Mouse (Mus musculus) CH12.LX (cell line): ENCODE results near the gene Fgfr2. TPM values are rescaled to one million over a fixed set of nuclear protein-coding genes. Genes with fewer than 3 reads are reported as not detected.
A peak's percentile ranks its signal among the peaks of the same experiment; 100 is the strongest.

Experiments
- DNase-seq: peaks from one replicate; pipeline ENCODE4 v3.0.0-alpha.2; 2013; ENCODE audit errors: extremely low read depth
- H3K27ac ChIP-seq: 2 replicates; pipeline ENCODE4 v1.5.1; 2012; ENCODE audit warnings: low read depth, mild to moderate bottlenecking, control low read depth, moderate library complexity; ENCODE audit not compliant: insufficient read depth
- H3K27me3 ChIP-seq: replicated peaks from 2 replicates; pipeline ENCODE3; 2012; ENCODE audit warnings: inconsistent platforms
- H3K36me3 ChIP-seq, 2 experiments: replicated peaks in 1 of 2; 2 replicates each; pipeline versions ENCODE3 to v1.6.1; 2012; ENCODE audit warnings: inconsistent platforms in 1 of 2, low read length in 1 of 2, mild to moderate bottlenecking in 1 of 2, mixed read lengths in 1 of 2, moderate library complexity in 1 of 2; ENCODE audit not compliant: control insufficient read depth in 1 of 2, insufficient read depth in 1 of 2
- H3K4me1 ChIP-seq, 2 experiments: 2 replicates each; pipeline ENCODE4 v1.6.1; 2012; ENCODE audit warnings: inconsistent platforms in 1 of 2, moderate library complexity in 1 of 2; ENCODE audit not compliant: insufficient read depth in 2 of 2, control insufficient read depth in 1 of 2
- H3K4me2 ChIP-seq: 2 replicates; pipeline ENCODE4 v1.6.1; 2012; ENCODE audit warnings: low read depth, mild to moderate bottlenecking, control low read depth; ENCODE audit not compliant: poor library complexity, insufficient read depth, severe bottlenecking
- H3K4me3 ChIP-seq, 3 experiments: fragments of 150-350 bp in 1 of 3; sonication (generic) in 1 of 3; replicated peaks in 1 of 3; 2 replicates each; pipeline versions ENCODE3 to v1.5.1; 2011 to 2012; ENCODE audit warnings: low read depth in 2 of 3, low read length in 2 of 3, mild to moderate bottlenecking in 2 of 3, moderate library complexity in 2 of 3, control low read depth in 1 of 3, improper control_type of control experiment in 1 of 3, inconsistent platforms in 1 of 3, mixed read lengths in 1 of 3; ENCODE audit not compliant: poor library complexity in 1 of 3
- H3K79me2 ChIP-seq: replicated peaks from 2 replicates; pipeline ENCODE4 v1.6.1; 2012; ENCODE audit warnings: mild to moderate bottlenecking, moderate library complexity; ENCODE audit not compliant: control insufficient read depth, poor library complexity, insufficient read depth, severe bottlenecking; ENCODE audit errors: extremely low read depth
- H3K9ac ChIP-seq: 2 replicates; pipeline ENCODE4 v1.6.1; 2012; ENCODE audit warnings: low read depth, mild to moderate bottlenecking, control low read depth, moderate library complexity; ENCODE audit not compliant: insufficient read depth
- H3K9me3 ChIP-seq: replicated peaks from 2 replicates; pipeline ENCODE3; 2012; ENCODE audit warnings: low read length, inconsistent platforms, mixed read lengths
- BHLHE40 ChIP-seq: IDR thresholded peaks from 2 replicates; pipeline ENCODE4 v1.6.1; 2011; ENCODE audit warnings: mild to moderate bottlenecking, low read depth, low read length, improper control_type of control experiment
- E2F4 ChIP-seq: IDR thresholded peaks from 2 replicates; pipeline ENCODE4 v1.6.1; 2011; ENCODE audit warnings: low read depth, low read length, improper control_type of control experiment; ENCODE audit not compliant: insufficient replicate concordance
- ELF1 ChIP-seq: IDR thresholded peaks from 2 replicates; pipeline ENCODE4 v1.6.1; 2014; ENCODE audit warnings: low read depth, mild to moderate bottlenecking, inconsistent platforms, low read length, improper control_type of control experiment
- EP300 ChIP-seq: IDR thresholded peaks from 2 replicates; pipeline ENCODE4 v1.6.1; 2011; ENCODE audit warnings: low read length, improper control_type of control experiment
- ETS1 ChIP-seq: conservative IDR thresholded peaks from 2 replicates; pipeline ENCODE4 v1.6.1; 2012; ENCODE audit warnings: low read depth, mild to moderate bottlenecking, inconsistent platforms, low read length, improper control_type of control experiment, moderate library complexity
- GABPA ChIP-seq: IDR thresholded peaks from 2 replicates; pipeline ENCODE4 v1.6.1; 2012; ENCODE audit warnings: low read depth, low read length, improper control_type of control experiment, inconsistent platforms; ENCODE audit not compliant: insufficient replicate concordance
- HCFC1 ChIP-seq: IDR thresholded peaks from 2 replicates; pipeline ENCODE4 v1.6.1; 2012; ENCODE audit warnings: low read depth, mild to moderate bottlenecking, inconsistent platforms, low read length, improper control_type of control experiment
- IRF4 ChIP-seq: IDR thresholded peaks from 2 replicates; pipeline ENCODE4 v1.6.1; 2014; ENCODE audit warnings: low read depth, mild to moderate bottlenecking, inconsistent platforms, low read length, improper control_type of control experiment
- JUN ChIP-seq: IDR thresholded peaks from 2 replicates; pipeline ENCODE4 v1.6.1; 2011; ENCODE audit warnings: low read depth, mild to moderate bottlenecking, low read length, improper control_type of control experiment, moderate library complexity; ENCODE audit not compliant: insufficient read depth
- MAZ ChIP-seq: IDR thresholded peaks from 2 replicates; pipeline ENCODE4 v1.6.1; 2012; ENCODE audit warnings: low read depth, mild to moderate bottlenecking, inconsistent platforms, low read length, improper control_type of control experiment, moderate library complexity
- MEF2A ChIP-seq: IDR thresholded peaks from 2 replicates; pipeline ENCODE4 v1.6.1; 2014; ENCODE audit warnings: low read depth, mild to moderate bottlenecking, inconsistent platforms, low read length, improper control_type of control experiment, borderline replicate concordance
- MXI1 ChIP-seq: IDR thresholded peaks from 2 replicates; pipeline ENCODE4 v1.6.1; 2011; ENCODE audit warnings: mild to moderate bottlenecking, low read depth, low read length, improper control_type of control experiment
- MYC ChIP-seq: IDR thresholded peaks from 2 replicates; pipeline ENCODE4 v1.6.1; 2011; ENCODE audit warnings: low read depth, mild to moderate bottlenecking, improper control_type of control experiment, low read length
- PAX5 ChIP-seq: IDR thresholded peaks from 2 replicates; pipeline ENCODE4 v1.6.1; 2012; ENCODE audit warnings: low read length, inconsistent platforms, mixed read lengths
- POLR2A ChIP-seq: IDR thresholded peaks from 2 replicates; pipeline ENCODE4 v1.6.1; 2011; ENCODE audit warnings: low read depth, mild to moderate bottlenecking, improper control_type of control experiment, low read length
- POLR2AphosphoS2 ChIP-seq: IDR thresholded peaks from 2 replicates; pipeline ENCODE4 v1.6.1; 2011; ENCODE audit warnings: low read depth, low read length, improper control_type of control experiment
- RAD21 ChIP-seq: IDR thresholded peaks from 2 replicates; pipeline ENCODE4 v1.6.1; 2011; ENCODE audit warnings: low read depth, mild to moderate bottlenecking, low read length, improper control_type of control experiment, moderate library complexity
- SIN3A ChIP-seq: IDR thresholded peaks from 2 replicates; pipeline ENCODE4 v1.6.1; 2012; ENCODE audit warnings: low read length, improper control_type of control experiment, inconsistent platforms
- TBP ChIP-seq: conservative IDR thresholded peaks from 2 replicates; pipeline ENCODE4 v1.6.1; 2011; ENCODE audit warnings: low read depth, low read length, improper control_type of control experiment
- UBTF ChIP-seq: IDR thresholded peaks from 2 replicates; pipeline ENCODE4 v1.6.1; 2012; ENCODE audit warnings: low read depth, mild to moderate bottlenecking, inconsistent platforms, low read length, improper control_type of control experiment, moderate library complexity
- USF1 ChIP-seq: IDR thresholded peaks from 2 replicates; pipeline ENCODE4 v1.6.1; 2014; ENCODE audit warnings: low read depth, mild to moderate bottlenecking, inconsistent platforms, low read length, improper control_type of control experiment
- USF2 ChIP-seq: conservative IDR thresholded peaks from 2 replicates; pipeline ENCODE4 v1.6.1; 2011; ENCODE audit warnings: low read depth, low read length, improper control_type of control experiment
- ZC3H11A ChIP-seq: IDR thresholded peaks from 2 replicates; pipeline ENCODE4 v1.6.1; 2012; ENCODE audit warnings: low read depth, mild to moderate bottlenecking, inconsistent platforms, low read length, improper control_type of control experiment
- ZMIZ1 ChIP-seq: IDR thresholded peaks from 2 replicates; pipeline ENCODE4 v1.6.1; 2012; ENCODE audit warnings: low read depth, mild to moderate bottlenecking, inconsistent platforms, low read length, improper control_type of control experiment
- ZNF384 ChIP-seq: IDR thresholded peaks from 2 replicates; pipeline ENCODE4 v1.6.1; 2012; ENCODE audit warnings: low read depth, low read length, improper control_type of control experiment, inconsistent platforms
- dilution Hi-C: fragments of 300-500 bp; cut with MboI; formaldehyde crosslinking; loops from 2 replicates; pipeline ENCODE4 v1.14.3; 2020; ENCODE audit warnings: low sequenced_read_pairs; ENCODE audit not compliant: extremely low pct_unique_long_range_greater_than_20kb, extremely low pct_ligation_motif_present
- in situ Hi-C: fragments of 300-500 bp; cut with MboI; formaldehyde crosslinking; loops from 3 replicates; pipeline ENCODE4 v1.14.3; 2019; ENCODE audit warnings: low sequenced_read_pairs, low pct_ligation_motif_present, low pct_unique_long_range_greater_than_20kb, mixed read lengths
- polyA plus RNA-seq: library from polyadenylated mRNA; unstranded; fragments of >175 nt; gene quantifications from 2 replicates; pipeline ENCODE4 v1.2.1, GENCODE M21; 2012; ENCODE audit warnings: low read depth; ENCODE audit not compliant: insufficient read length
- total RNA-seq, 2 experiments: library from RNA; depleted of rRNA; stranded (reverse); fragments of 300-350 nt in 1 of 2; fragments of >200 nt in 1 of 2; gene quantifications; 2 replicates each; pipeline ENCODE4 v1.2.3; 2012 to 2014

Fgfr2 gene
- total and polyA plus RNA-seq, 3 experiments: not detected

- H3K36me3 ChIP-seq: no peaks in the 10 kb centered on the region
- TF ChIP-seq HCFC1 (no peak), POLR2AphosphoS2 (no peak), JUN (no peak), RAD21 (no peak), MEF2A (no peak), PAX5 (no peak), E2F4 (no peak), BHLHE40 (no peak), MAZ (no peak), ELF1 (no peak), USF2 (no peak)
- no peaks in the 10 kb centered on the region for H3K9me3 ChIP-seq
- H3K4me3 ChIP-seq: no peak overlapping the region
- in situ Hi-C loops: no loop called here
- dilution Hi-C loops: no loop called here
- H3K79me2 ChIP-seq: no peaks in the 10 kb centered on the region
- H3K4me1 ChIP-seq: peaks cover 0 to 6% of the 10 kb centered on the region in 2 experiments; a peak in 1 of 4 replicates
- no peak for DNase-seq
- H3K9ac ChIP-seq: no peak overlapping the region
- H3K4me2 ChIP-seq: no peak overlapping the region
- no peak overlapping the region for H3K27ac ChIP-seq
- H3K27me3 ChIP-seq: peaks cover 3% of the 10 kb centered on the region
These were observed 2239.0 kb downstream of the Fgfr2 start for GRCm38 (mm10) chr7:130884161-130884560.

- in situ Hi-C loops: no loop called here
- H3K4me3 ChIP-seq: no peak overlapping the region
These were observed 2255.9 kb downstream of the Fgfr2 start for GRCm38 (mm10) chr7:130867256-130867655.

GRCm38 (mm10) chr7:130866640-130867039 lies 2256.5 kb downstream of the Fgfr2 start:
- TF ChIP-seq RAD21 (no peak), ETS1 (no peak), IRF4 (no peak), ZC3H11A (no peak), MYC (no peak), TBP (no peak), HCFC1 (no peak), JUN (no peak), SIN3A (no peak), ZMIZ1 (no peak), MXI1 (no peak), PAX5 (no peak), E2F4 (no peak), EP300 (no peak), POLR2A (no peak), UBTF (no peak), MEF2A (no peak)
- Histone ChIP-seq H3K27me3 (peaks cover 3% of the 10 kb centered on the region), H3K36me3 (no peaks in the 10 kb centered on the region), H3K4me2 (peak overlapping the region; percentile 31; the same call in 1 of the 2 replicates), H3K4me1 (peaks cover 13 to 33% of the 10 kb centered on the region in 2 experiments; a peak in 3 of 4 replicates), H3K79me2 (no peaks in the 10 kb centered on the region), H3K4me3 (peak overlapping the region in 1 of 3 experiments; percentile 72), H3K9ac (peak overlapping the region; percentile 7; the same call in 1 of the 2 replicates), H3K9me3 (peaks cover 8% of the 10 kb centered on the region), H3K27ac (no peak overlapping the region)
- no peak for DNase-seq
- in situ Hi-C loops: no loop called here
- dilution Hi-C loops: no loop called here

More at GRCm38 (mm10) chr7:130867256-130867655, 2255.9 kb downstream of the Fgfr2 start:
- H3K9me3 ChIP-seq: peaks cover 8% of the 10 kb centered on the region
- H3K4me1 ChIP-seq: peaks cover 8 to 27% of the 10 kb centered on the region in 2 experiments; a peak in 3 of 4 replicates
- H3K36me3 ChIP-seq: no peaks in the 10 kb centered on the region
- dilution Hi-C loops: no loop called here
- no peaks in the 10 kb centered on the region for H3K79me2 ChIP-seq
- peaks cover 3% of the 10 kb centered on the region for H3K27me3 ChIP-seq
- TF ChIP-seq ZNF384 (peak; percentile 40), EP300 (no peak), USF1 (no peak), GABPA (no peak)
- H3K27ac ChIP-seq: no peak overlapping the region
- no peak overlapping the region for H3K9ac ChIP-seq
- peak overlapping the region; percentile 21; the same call in 1 of the 2 replicates for H3K4me2 ChIP-seq
- no peak for DNase-seq
